Mouse (Mus musculus): Measurements from ENCODE around the gene Tex29.

The Tex29 gene

GRCm38 (mm10) chr8:11840174-11840573 lies at the start of gene Tex29:
Gene Tex29, plus strand, starts transcription at chr8:11840474.
- DNase-seq, result no peak

- peak; percentile 89 for DNase-seq
Measured at GRCm38 (mm10) chr8:11794956-11795355, 45.3 kb upstream of the Tex29 start.

GRCm38 (mm10) chr8:11797128-11797527 lies 43.1 kb upstream of the Tex29 start:
- DNase-seq, result peak; percentile 50

- DNase-seq, result peak; percentile 69
Measured at GRCm38 (mm10) chr8:11797729-11798479, 42.4 kb upstream of the Tex29 start.

- DNase-seq, result no peak
Measured at GRCm38 (mm10) chr8:11798480-11798867, 41.8 kb upstream of the Tex29 start.

GRCm38 (mm10) chr8:11799098-11799497 lies 41.2 kb upstream of the Tex29 start:
- peak; percentile 57 for DNase-seq

- DNase-seq, result no peak
Measured at GRCm38 (mm10) chr8:11800481-11800880, 39.8 kb upstream of the Tex29 start.

GRCm38 (mm10) chr8:11801571-11801970 lies 38.7 kb upstream of the Tex29 start:
- no peak for DNase-seq

GRCm38 (mm10) chr8:11804914-11805313 lies 35.4 kb upstream of the Tex29 start:
- no peak for DNase-seq

GRCm38 (mm10) chr8:11806252-11806651 lies 34.0 kb upstream of the Tex29 start:
- DNase-seq, result no peak

- DNase-seq, result no peak
Measured at GRCm38 (mm10) chr8:11807361-11807760, 32.9 kb upstream of the Tex29 start.

- no peak for DNase-seq
Measured at GRCm38 (mm10) chr8:11808047-11808446, 32.2 kb upstream of the Tex29 start.

- peak; percentile 64 for DNase-seq
Measured at GRCm38 (mm10) chr8:11810426-11810825, 29.8 kb upstream of the Tex29 start.

GRCm38 (mm10) chr8:11813801-11814200 lies 26.5 kb upstream of the Tex29 start:
- DNase-seq, result no peak

- no peak for DNase-seq
Measured at GRCm38 (mm10) chr8:11815206-11815605, 25.1 kb upstream of the Tex29 start.

- no peak for DNase-seq
Measured at GRCm38 (mm10) chr8:11820136-11820535, 20.1 kb upstream of the Tex29 start.

- no peak for DNase-seq
Measured at GRCm38 (mm10) chr8:11820568-11820967, 19.7 kb upstream of the Tex29 start.

- no peak for DNase-seq
Measured at GRCm38 (mm10) chr8:11821451-11822206, 18.6 kb upstream of the Tex29 start.

- no peak for DNase-seq
Measured at GRCm38 (mm10) chr8:11822550-11823060, 17.7 kb upstream of the Tex29 start.

GRCm38 (mm10) chr8:11825756-11826155 lies 14.5 kb upstream of the Tex29 start:
- no peak for DNase-seq

GRCm38 (mm10) chr8:11827312-11827711 lies 13.0 kb upstream of the Tex29 start:
- DNase-seq, result no peak

GRCm38 (mm10) chr8:11830214-11831046 lies 9.8 kb upstream of the Tex29 start:
- no peak for DNase-seq

GRCm38 (mm10) chr8:11831174-11831573 lies 9.1 kb upstream of the Tex29 start:
- DNase-seq, result no peak

Measured in cerebellum, adult 9-11 months (tissue).